Mouse (Mus musculus) intestine, embryonic 14.5 days (tissue): ENCODE measurements at regions not wholly inside any gene's neighbourhood (a gene's known extent, or its start where the extent isn't known, plus 50 kb on each side); places are given as distances from the start of the nearest gene placed in this dataset.

ENCODE experiments used
- ATAC-seq: fragments of 200-750 bp; cut with Nextera tagmentation; replicated peaks from 2 replicates; pipeline ENCODE4 v1.8.0; 2017; ENCODE audit warnings: low read depth, moderate number of reproducible peaks, moderate TSS enrichment, moderate library complexity; ENCODE audit not compliant: low FRiP score, low TSS enrichment
- DNase-seq: peaks from one replicate; pipeline ENCODE4 v3.0.0-alpha.2; 2018; ENCODE audit warnings: low spot score
- H3K27ac ChIP-seq: fragments of 300-500 bp; sonication (generic); 2 replicates; pipeline ENCODE4 v1.5.1; 2014; ENCODE audit warnings: low read depth, mild to moderate bottlenecking, control low read depth
- H3K27me3 ChIP-seq: fragments of 300-500 bp; sonication (generic); replicated peaks from 2 replicates; pipeline ENCODE4 v1.6.1; 2014; ENCODE audit warnings: low read length, control low read depth; ENCODE audit not compliant: control insufficient read depth, insufficient read depth
- H3K36me3 ChIP-seq: fragments of 300-500 bp; sonication (generic); 2 replicates; pipeline ENCODE4 v1.6.1; 2014; ENCODE audit warnings: low read length, control low read depth; ENCODE audit not compliant: control insufficient read depth, insufficient read depth
- H3K4me1 ChIP-seq: fragments of 300-500 bp; sonication (generic); replicated peaks from 2 replicates; pipeline ENCODE4 v1.6.1; 2014; ENCODE audit warnings: low read length, control low read depth, mixed read lengths; ENCODE audit not compliant: control insufficient read depth, insufficient read depth
- H3K4me2 ChIP-seq: fragments of 300-500 bp; sonication (generic); 2 replicates; pipeline ENCODE4 v1.6.1; 2014; ENCODE audit warnings: low read length
- H3K4me3 ChIP-seq: fragments of 300-500 bp; sonication (generic); 2 replicates; pipeline ENCODE4 v1.5.1; 2014; ENCODE audit warnings: low read depth, low read length, control low read depth, mixed read lengths
- H3K9ac ChIP-seq: fragments of 300-500 bp; sonication (generic); 2 replicates; pipeline ENCODE4 v1.6.1; 2014; ENCODE audit warnings: mild to moderate bottlenecking, low read length
- H3K9me3 ChIP-seq: fragments of 300-500 bp; sonication (generic); 2 replicates; pipeline ENCODE4 v1.6.1; 2016; ENCODE audit warnings: low read length, control low read depth; ENCODE audit not compliant: control insufficient read depth
- WGBS: fragments of 180-500 bp; shearing (Covaris S2); extraction: QIAGEN DNeasy Blood & Tissue Kit; methylation state at CpG from one replicate; pipeline ENCODE4 v1.1.7; 2014; 5-methylcytosine and 5-hydroxymethylcytosine counted together

DNA sequence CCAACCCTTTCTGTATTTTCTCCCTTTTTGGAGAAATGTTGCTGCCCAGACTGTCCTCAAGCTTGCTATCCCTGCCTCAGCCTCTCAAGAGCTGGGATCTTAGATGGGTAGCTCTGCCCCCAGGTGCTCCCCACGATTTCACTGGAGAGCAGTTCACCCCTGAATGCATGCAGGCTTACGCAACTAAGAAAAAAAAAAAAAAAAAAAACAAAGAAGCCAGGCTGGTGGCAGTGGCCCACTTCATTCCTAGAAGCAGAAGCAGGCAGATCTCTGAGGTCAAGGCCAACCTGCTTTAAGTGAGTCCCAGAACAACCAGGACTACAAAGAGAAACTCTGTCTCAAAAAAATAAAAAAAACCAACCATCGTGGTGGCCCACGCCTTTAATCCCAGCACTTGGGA lies 51.2 kb upstream of the Fbxo11 start:
- H3K27ac ChIP-seq = no peak overlapping the region
- 85% methylated on average over 4 of the region's 4 CpGs for WGBS
- H3K27me3 ChIP-seq = no peaks in the 10 kb centered on the region
- H3K9ac ChIP-seq = no peak overlapping the region
- no peaks in the 10 kb centered on the region for H3K4me1 ChIP-seq
- no peaks in the 10 kb centered on the region for H3K9me3 ChIP-seq
- ATAC-seq (no peak), DNase-seq (no peak)
- no peak overlapping the region for H3K4me2 ChIP-seq
- no peak overlapping the region for H3K4me3 ChIP-seq
- H3K36me3 ChIP-seq = no peaks in the 10 kb centered on the region

DNA sequence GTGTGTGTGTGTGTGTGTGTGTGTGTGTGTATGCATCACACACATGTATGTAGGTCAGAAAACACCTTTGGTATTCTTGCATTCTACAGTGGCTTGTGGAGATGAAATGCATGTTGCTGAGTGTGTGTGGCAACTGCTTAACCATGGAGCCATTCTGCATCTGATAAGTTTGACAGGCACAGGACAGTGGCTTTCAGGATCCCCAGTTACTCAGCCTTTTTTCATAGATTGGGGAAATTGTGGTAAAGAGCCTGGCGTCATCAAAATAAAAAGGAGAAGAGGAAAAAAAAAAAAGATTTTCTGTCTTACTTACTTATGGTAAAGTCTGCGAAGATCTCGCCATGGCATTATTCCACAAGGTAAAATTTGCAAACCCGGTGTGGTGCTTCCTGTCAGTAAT lies 53.6 kb upstream of the Fbxo11 start:
- 92% methylated on average over 4 of the region's 4 CpGs for WGBS
- no peak overlapping the region for H3K4me3 ChIP-seq
- H3K9me3 ChIP-seq = no peaks in the 10 kb centered on the region
- ATAC-seq (no peak), DNase-seq (no peak)
- H3K4me2 ChIP-seq = no peak overlapping the region
- no peak overlapping the region for H3K27ac ChIP-seq
- no peaks in the 10 kb centered on the region for H3K36me3 ChIP-seq
- no peak overlapping the region for H3K9ac ChIP-seq
- no peaks in the 10 kb centered on the region for H3K4me1 ChIP-seq
- no peaks in the 10 kb centered on the region for H3K27me3 ChIP-seq

DNA sequence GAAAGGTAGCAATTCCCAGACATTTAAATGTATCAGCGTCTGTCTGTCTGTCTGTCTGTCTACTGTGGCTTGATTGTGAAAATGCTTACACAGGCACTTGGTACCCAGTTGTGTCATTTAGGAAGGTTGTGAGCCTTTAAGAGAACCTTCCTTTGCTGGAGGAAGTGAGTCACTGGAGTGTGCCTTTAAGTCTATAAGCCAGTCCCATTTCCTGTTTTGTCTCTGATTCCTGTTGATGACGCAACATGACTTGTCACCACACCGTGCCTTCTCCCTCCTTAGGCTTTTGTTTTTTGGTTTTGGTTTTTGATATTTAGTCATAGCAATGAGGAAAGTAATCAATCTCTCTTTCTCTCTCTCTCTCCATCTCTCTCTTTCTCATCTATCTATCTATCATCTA lies 58.6 kb upstream of the Fbxo11 start:
- Histone ChIP-seq H3K27ac (no peak overlapping the region), H3K36me3 (no peaks in the 10 kb centered on the region), H3K4me3 (no peak overlapping the region), H3K4me2 (no peak overlapping the region), H3K4me1 (no peaks in the 10 kb centered on the region), H3K9me3 (no peaks in the 10 kb centered on the region), H3K27me3 (no peaks in the 10 kb centered on the region), H3K9ac (no peak overlapping the region)
- WGBS = 79% methylated on average over 3 of the region's 3 CpGs
- no peak for ATAC-seq
- no peak for DNase-seq

DNA sequence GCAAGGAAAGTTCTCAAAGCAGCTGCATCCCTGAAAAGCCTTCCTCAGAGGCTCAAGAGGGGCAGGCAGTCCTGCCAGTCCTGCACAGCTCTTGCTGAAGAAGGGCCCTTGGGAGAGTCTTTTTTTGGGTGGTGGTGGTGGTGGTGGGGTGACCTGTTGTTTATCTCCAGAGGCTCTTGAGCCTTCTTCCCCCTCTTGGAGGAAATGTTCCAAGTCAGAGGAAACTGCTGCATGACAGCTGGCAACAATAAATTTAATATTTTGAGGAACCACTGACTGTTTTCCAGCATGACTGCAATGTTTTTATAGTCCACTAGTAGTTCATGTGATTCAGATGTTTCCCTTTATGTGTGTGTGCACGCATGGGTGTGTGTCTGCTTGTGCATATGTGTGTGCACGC lies 62.0 kb upstream of the Fbxo11 start:
- Histone ChIP-seq H3K4me3 (no peak overlapping the region), H3K27ac (no peak overlapping the region), H3K4me1 (no peaks in the 10 kb centered on the region), H3K4me2 (no peak overlapping the region), H3K9me3 (no peaks in the 10 kb centered on the region), H3K9ac (no peak overlapping the region), H3K27me3 (no peaks in the 10 kb centered on the region), H3K36me3 (no peaks in the 10 kb centered on the region)
- ATAC-seq (no peak), DNase-seq (no peak)
- 88% methylated on average over 2 of the region's 2 CpGs for WGBS

DNA sequence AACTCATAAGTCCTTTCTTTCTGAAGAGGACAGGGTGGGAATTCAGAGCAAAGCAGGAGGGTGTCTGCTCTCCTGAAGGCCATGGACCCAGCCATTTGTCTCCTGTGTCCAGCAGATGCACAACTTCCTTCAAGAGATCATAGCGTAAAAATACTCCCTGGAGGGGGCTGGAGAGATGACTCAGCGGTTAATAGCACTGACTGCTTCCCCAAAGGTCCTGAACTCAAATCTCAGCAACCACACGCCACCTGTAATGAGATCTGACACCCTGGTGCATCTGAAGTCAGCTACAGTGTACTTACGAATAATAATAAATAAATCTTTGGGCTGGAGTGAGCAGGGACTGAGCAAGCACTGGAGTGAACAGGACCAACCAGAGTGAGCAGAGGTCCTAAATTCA lies 66.2 kb upstream of the Fbxo11 start:
- Histone ChIP-seq H3K27ac (no peak overlapping the region), H3K9ac (no peak overlapping the region), H3K36me3 (no peaks in the 10 kb centered on the region), H3K4me2 (no peak overlapping the region), H3K4me1 (no peaks in the 10 kb centered on the region), H3K4me3 (no peak overlapping the region), H3K9me3 (no peaks in the 10 kb centered on the region), H3K27me3 (no peaks in the 10 kb centered on the region)
- no peak for DNase-seq
- WGBS = 59% methylated on average over 4 of the region's 4 CpGs
- ATAC-seq = no peak

DNA sequence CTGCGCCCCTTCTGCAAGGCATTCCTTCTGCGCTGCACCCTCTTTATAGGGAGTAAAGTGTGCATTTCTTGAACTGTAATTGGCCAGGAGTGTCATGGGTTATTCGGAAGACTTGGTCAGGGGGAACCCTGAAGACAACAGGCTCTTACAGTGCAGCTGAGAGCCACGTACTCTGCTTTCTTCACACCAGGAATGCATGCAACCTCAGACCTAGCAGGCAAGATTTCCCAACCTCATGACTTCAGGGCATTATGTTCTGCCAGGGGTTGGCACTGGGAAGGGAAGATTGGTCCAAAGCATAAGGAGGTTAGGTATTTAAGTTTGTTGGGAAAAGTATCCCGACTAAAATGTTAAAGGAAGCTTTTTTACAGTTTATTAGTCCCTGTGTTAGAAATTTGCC lies 66.9 kb upstream of the Fbxo11 start:
- no peaks in the 10 kb centered on the region for H3K27me3 ChIP-seq
- 87% methylated on average over 5 of the region's 5 CpGs for WGBS

DNA sequence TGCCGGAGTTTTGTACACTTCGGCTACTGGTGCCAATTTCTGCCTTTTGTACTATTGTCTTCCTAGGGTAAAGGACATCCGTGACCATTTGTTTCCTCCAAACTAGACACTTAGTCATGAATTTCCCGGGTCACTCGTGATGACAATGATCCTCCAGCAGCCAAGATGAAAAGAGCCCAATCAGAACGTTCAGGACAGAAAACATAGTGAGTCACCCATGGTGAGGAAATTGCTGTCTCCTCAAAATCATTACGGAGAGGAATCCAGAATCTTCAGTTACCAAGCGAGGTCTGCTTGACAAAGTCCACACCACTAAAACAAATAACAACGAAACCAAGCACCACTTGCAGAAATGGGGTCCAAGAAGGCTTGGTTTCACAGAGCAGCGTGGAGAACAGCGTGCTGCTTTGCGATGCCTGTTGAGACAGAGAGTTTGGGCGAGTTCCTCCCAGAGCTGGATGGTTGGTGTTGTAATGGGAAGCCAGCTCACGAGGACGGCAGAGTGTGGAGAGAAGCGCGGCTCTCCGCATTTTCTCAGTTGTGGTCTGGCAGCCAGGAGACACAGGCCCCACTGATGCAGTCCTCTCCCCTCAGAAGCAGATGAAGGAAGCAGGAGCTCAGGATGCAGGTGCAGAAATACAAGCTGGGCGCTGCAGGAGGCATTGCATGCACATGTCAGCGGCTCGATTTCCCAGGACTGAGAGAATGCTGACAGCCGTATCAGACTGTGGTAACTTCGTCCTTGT lies 67.7 kb upstream of the Fbxo11 start:
- H3K27me3 ChIP-seq = no peaks in the 10 kb centered on the region
- no peaks in the 10 kb centered on the region for H3K9me3 ChIP-seq
- H3K4me3 ChIP-seq = no peak overlapping the region
- ATAC-seq (no peak), DNase-seq (no peak)
- H3K4me2 ChIP-seq = no peak overlapping the region
- no peak overlapping the region for H3K9ac ChIP-seq
- H3K27ac ChIP-seq = no peak overlapping the region
- WGBS = 76% methylated on average over 23 of the region's 23 CpGs
- no peaks in the 10 kb centered on the region for H3K4me1 ChIP-seq
- H3K36me3 ChIP-seq = no peaks in the 10 kb centered on the region

More for the DNA sequence above, 66.9 kb upstream of the Fbxo11 start:
- H3K36me3 ChIP-seq = no peaks in the 10 kb centered on the region
- DNase-seq (no peak), ATAC-seq (no peak)
- H3K4me1 ChIP-seq = no peaks in the 10 kb centered on the region
- no peaks in the 10 kb centered on the region for H3K9me3 ChIP-seq
- H3K4me3 ChIP-seq = no peak overlapping the region
- no peak overlapping the region for H3K4me2 ChIP-seq
- H3K27ac ChIP-seq = no peak overlapping the region
- H3K9ac ChIP-seq = no peak overlapping the region

DNA sequence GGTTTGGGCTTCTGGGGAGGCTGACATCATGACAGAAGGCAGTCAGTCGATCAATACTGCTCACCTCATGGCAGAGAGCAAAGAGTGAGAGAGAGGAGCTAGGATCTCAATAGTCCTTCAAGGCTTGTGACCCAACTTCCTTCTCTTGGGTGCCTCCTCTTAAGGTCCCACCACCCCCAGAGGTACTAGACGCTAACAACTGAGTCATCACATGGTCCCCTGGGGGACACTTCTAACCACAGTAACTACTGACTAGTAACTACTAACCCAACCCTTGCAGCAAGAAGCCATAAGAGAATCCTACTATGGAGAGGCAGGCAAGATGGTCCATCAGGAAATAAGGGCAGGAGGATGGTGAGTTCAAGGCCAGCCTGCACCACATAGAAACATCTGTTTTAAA lies 69.5 kb upstream of the Fbxo11 start:
- Histone ChIP-seq H3K9me3 (no peaks in the 10 kb centered on the region), H3K4me1 (no peaks in the 10 kb centered on the region), H3K4me3 (no peak overlapping the region), H3K27ac (no peak overlapping the region), H3K4me2 (no peak overlapping the region), H3K9ac (no peak overlapping the region), H3K27me3 (no peaks in the 10 kb centered on the region), H3K36me3 (no peaks in the 10 kb centered on the region)
- ATAC-seq (no peak), DNase-seq (no peak)
- WGBS = 92% methylated on average over 2 of the region's 2 CpGs

DNA sequence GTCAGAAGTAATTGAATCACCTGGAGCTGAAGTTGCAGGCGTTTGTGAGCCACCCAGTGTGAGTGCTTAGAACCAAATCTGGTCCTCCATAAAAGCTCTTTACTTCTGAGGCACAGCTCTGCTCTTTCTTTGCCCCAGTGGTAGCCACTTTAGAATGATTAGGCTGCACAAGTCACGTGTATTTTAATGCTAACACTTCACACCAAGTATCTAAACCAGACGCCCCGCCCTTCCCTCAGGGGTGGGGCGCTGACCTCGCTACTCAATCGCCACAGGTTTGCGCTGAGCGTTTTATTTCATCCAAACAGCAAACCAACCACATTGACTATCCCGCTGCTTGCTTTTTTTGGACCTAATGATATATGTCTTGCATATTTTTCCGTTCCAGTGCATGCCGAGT lies 76.4 kb upstream of the Fbxo11 start:
- H3K4me3 ChIP-seq = no peak overlapping the region
- no peak for ATAC-seq
- 30% methylated on average over 12 of the region's 12 CpGs for whole genome bisulfite sequencing

More for the DNA sequence above, 76.4 kb upstream of the Fbxo11 start:
- peak overlapping the region; percentile 33 for H3K4me2 ChIP-seq
- no peak overlapping the region for H3K9ac ChIP-seq
- no peaks in the 10 kb centered on the region for H3K27me3 ChIP-seq
- H3K9me3 ChIP-seq = no peaks in the 10 kb centered on the region
- no peak overlapping the region for H3K27ac ChIP-seq
- DNase-seq = no peak
- H3K4me1 ChIP-seq = no peaks in the 10 kb centered on the region
- H3K36me3 ChIP-seq = no peaks in the 10 kb centered on the region
